Mouse (Mus musculus) ES-Bruce4 (cell line): ENCODE measurements around the gene Smad3.

Source experiments
- CTCF ChIP-seq: IDR thresholded peaks from one replicate; pipeline ENCODE4 v1.8.1; 2011; ENCODE audit warnings: low read depth, low read length
- POLR2A ChIP-seq: IDR thresholded peaks from one replicate; pipeline ENCODE4 v1.8.1; 2011; ENCODE audit warnings: low read length; ENCODE audit not compliant: insufficient read depth

DNA sequence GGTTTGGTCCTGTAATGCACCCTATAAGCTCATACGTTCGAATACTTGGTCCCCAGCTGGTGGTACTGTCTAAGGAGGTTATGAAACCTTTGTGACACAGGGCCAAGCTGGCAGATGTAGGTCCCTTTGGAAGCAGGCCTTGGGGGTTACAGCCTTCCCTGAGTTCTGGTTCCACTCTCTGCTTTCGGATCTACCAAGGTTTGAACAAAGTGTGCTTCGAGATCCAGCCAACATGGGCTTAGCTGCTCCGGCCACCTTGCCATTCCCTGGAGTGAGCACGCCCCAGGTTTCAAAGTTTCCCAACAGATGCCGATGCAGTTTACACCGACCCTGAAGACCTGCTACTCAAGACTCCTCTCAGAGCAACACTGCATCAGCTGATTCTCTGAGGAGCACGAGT is 99.4 kb downstream of the Smad3 start:
- TF ChIP-seq CTCF (no peak), POLR2A (no peak)
